Mouse (Mus musculus) NIH3T3 (cell line): ENCODE measurements at regions not wholly inside any gene's neighbourhood (a gene's known extent, or its start where the extent isn't known, plus 50 kb on each side); places are given as distances from the start of the nearest gene placed in this dataset.

ENCODE experiments used
- DNase-seq: peaks from one replicate; pipeline ENCODE4 v3.0.0-alpha.2; 2012; ENCODE audit warnings: low read depth

DNA sequence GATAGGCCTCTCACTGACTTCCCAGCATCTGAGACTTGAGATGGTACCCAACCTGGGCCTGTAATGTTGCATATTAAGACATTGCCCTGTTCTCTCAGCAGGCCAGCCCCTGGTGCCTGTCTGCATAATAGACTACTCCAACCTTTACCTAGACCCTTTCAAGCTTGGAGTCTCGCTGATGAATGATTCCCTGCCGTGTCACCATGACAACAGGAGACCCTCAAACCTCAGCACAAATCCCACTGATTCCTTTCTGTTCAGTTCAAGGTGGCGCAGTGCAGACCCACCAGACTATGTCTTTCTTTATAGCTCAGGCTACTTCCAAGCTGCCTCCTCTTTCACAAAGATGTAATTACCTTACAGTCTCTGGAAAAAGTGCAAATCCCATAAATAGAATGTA, 172.0 kb downstream of the Dcdc2c start:
- DNase-seq, result no peak

DNA sequence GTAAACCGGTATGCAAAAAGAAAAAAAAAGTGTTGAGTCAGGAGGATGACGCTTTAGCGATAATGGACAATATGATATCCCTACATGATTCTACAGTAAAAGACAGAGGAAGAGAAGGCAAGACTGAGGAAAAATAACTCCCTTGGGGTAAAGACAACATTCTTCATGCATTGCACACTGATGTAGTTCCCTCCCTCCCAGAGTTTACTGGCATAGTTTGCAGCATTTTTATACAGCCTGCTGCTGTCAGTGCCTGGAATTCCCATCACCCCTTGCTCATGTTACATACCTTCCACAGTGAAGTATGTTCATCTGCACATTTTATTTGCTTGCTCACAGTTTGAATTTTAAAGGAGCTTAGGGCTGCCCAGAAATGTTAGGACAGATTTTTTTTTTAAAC, 174.2 kb downstream of the Dcdc2c start:
- DNase-seq, result no peak

DNA sequence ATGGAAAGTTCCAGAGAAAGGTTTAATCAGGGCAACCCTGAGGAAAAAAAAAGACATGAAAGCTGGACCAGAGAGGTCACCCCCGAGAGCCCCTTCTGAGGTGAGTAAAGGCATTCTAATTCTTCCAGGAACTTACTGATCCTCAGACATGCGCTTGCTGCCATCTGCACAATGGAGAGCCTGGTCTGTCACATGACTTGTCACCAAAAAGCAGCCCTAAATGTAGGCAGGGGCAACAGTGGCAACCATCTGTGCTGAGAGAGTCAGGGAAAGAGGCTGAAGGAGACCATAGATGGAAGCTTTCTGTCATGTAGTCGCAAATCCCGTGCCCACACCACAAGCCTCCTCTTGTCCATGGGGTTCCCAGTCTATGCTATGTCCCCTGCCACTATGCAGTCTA, 174.8 kb downstream of the Dcdc2c start:
- no peak for DNase-seq

DNA sequence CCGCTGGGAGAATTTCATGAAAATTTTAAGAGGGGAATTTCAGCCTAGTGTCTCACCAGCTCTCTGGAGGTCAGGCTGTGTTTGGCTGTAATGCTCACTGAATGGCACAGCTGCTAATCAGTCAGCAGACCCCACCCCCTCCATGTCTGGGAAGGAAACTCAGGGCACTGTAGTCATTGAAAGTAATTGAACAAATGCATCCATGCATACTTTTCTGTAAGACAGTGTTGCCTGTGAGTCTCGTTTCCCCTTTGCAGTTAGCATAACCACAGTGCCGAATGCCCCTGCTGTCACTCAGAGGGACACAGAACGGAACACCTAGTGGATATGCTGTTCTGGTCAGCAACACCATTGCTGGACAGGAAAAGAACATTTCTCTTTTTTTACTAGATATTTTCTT, 175.4 kb downstream of the Dcdc2c start:
- no peak for DNase-seq

DNA sequence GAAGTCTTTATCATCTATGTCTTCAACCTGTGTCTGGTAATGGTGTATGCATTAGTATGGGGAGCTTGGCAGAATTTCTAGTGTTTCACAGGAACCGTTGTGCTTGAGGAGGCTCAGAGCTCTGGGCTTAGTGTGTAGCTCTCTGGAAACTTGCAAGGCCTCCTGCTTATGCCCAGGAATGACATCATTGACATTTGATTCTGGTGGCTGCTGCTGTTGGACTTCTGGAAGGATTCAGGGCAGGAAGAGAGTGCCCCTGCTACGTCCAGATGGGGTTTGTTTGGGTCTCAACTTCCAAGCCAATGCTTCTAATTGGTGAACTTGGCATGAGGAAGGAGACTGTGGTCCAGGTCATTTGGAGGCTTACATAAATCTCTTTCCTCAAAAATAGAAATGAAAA, 186.9 kb downstream of the Dcdc2c start:
- no peak for DNase-seq

DNA sequence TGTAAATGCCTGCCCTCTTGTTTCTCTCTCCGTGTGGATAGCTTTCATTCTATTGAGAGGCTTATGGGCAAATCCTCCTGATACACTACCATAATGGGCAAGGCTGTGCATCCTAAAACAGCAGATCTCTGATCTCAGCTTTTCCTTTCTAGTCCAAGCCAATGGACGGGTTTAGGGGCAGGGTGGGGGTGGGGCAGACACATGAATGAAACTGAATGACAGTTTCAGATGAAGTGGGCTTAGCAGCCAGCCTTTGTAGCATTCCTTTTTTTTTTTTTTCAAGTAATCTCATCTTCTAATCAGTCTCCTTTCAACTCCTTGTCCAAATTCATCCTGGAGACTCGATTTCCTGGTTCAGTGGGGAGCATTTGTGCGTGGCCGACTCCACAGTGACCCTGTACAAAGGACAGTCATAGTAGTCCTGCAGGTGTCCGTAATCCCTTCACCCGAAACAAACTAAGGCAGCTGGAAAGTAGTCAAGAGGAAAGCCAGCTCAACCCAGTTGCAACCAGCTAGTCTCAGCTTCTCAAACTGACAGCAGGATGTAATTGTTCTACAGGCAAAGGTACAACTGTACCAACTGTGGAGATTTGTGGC, 193.4 kb downstream of the Dcdc2c start:
- no peak for DNase-seq

DNA sequence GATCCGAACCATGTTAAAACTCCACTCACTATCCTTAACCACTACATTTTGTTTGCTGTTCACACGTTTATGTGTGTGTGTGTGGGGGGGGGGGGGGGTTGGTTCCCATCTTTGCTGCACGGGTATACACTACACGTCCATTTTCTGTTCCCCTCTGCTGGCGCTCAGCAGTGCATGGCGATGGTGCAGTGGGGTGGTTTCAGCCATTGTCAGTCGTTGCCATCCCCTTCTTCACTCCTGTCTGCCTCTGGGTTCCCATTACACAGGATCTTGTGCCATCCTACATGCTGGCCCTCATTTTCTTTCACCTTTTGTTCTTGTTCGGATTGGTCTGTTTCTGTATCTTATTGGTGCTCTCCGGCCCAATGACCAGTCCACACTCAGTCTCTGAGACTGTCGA, 194.4 kb downstream of the Dcdc2c start:
- no peak for DNase-seq

DNA sequence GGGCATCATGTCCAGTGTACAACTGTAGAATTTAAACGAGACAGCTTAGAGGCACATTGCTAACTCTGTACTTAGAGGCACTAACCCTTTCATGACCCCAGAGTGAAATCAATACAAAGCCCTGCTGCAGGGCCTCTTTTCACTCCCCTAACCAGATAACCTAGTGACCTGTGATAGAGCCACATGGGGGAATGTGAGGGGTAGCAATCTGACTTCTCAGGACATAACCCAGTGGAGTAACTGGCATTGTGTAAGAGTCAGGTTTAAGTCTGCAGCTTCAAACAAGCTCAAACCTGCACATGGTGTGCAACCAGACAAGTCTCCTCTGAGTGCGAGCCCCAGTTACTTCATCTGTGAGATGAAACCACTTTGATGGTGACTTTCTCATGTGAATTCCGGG, 199.1 kb downstream of the Dcdc2c start:
- DNase-seq, result no peak

DNA sequence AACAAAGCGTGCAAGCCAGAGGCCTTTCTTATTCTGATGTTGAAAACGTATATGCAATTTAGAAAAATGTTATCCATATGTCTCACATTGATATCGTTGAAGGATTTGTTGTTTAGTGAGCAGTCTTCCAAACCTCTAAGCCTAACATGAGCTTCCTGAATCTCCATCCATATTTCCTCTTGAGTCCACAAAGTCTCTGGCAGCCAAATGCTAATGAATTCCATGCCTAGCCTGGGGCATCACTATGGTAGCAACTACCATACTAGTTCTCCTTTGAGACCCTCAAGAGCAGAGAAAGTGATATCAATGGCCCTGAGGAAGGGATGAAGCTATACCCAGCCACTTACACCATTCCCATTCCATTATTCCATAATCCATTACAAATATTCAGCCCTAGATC, 199.6 kb downstream of the Dcdc2c start:
- DNase-seq, result no peak

DNA sequence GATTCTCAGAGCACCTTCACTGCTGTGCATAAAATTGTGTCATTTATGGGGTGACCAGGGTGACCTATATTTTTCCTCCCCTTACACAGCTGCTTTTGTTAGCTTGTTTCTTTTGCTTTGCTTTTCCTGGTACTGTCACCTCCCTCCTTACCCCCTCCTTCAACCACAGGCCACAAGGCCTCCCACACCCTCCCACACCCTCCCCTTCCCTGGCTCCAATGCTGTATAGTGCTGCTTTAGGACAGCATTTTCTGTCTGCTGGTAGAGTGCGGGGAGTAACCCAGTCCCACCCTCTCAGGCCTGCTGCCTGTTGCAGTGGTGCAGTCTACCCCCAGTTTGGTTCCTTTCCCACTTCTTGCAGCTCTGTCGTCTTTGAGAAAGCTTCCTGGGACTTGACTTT, 209.5 kb downstream of the Dcdc2c start:
- DNase-seq, result no peak

DNA sequence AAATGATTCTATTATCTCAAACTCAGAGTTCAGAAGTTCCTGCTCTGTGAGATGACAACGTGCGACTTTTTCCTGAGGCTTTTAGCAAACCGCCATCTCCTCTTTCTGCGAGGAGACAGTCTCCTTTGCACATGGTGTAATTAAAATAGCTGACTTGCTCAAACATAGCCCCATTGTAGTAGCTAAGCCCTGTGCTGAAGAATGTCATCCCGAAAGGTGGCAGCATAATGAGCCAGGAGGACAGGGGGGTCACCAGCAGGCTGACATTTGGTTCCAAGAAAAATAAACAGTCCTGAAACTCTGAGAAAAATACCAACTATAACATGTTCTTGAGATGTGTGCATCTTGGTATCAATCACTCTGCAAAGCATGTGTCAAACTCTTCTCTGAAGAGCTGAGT, 219.6 kb downstream of the Dcdc2c start:
- DNase-seq, result no peak

DNA sequence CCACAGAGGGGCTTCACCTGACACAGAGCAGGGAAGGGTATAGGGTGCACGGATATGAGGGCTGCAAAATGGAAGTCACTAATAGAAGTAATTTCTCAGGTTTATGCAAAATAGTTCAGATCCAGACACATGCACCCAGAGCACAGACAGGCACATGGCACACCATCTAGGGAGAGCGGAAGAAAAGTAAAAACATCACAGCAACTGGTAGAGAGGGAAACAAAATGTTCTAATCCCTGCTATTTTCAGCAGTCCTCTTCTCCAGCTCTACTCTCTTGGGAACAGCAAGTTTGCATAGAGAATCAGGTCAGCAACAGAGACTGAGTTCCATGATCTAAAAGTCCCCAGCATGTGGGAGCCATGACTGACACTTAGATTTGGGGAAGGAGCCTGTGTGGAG, 220.4 kb downstream of the Dcdc2c start:
- DNase-seq, result no peak

DNA sequence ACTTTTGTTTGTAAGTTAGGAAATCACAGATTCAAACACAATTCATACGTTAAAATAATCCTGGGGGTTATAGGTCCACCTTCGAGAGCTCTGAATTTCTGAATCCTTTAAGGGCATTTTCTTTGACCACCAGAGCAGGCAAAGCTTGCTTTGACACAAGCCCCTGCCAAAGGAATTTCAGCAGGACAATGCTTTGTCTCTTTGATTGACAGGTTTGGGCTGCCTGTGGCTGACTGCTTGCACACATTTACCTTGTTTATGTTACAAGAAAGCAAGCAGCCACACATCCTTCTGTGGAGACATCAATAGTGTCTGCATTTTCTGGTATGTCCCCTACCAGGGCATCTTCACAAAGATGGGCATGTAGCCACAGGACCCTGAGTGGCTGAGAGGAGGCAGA, 228.5 kb downstream of the Dcdc2c start:
- DNase-seq, result no peak

DNA sequence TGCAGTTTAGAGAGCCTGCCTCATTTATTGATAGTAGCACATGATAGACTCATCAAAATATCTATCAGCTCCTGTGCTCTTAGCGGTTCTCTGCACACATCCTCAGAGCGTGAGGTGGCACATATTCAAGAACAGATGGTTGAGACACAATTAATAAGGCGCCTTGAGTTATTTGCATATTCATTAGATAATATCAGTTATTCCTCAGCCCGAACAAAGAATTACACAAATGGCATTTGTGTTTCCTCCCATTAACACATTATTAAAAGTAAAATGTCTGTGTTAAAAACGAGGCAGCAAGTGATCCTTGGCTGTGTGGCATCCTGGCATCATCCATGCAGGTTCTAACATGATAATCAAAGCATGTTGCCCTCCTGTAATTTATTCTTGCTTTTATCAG, 243.0 kb downstream of the Dcdc2c start:
- DNase-seq, result no peak

DNA sequence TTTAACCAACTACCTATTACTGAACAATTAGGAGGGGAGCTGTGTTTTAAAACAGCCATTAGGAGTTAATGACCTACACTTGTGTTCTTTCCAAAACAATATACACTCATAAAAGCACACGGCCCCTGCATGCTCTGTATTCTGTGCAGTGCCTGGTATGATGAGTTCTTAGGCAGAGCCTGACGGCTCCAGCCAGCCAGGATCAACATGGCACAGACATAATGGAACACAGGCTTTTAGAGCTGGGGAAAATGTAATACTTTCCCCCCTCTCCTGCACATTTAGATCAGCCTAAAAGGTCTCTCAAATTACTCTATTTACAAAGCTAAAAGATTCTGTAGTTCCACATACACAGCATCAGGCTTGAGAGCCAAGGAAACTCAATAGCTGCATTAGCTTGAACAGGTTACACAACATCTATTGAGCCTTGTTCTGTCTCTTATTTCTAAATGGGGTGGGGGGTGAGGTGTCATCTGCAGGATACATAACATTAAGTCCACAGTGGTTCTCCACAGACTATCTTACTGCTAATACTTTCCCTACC, 250.1 kb downstream of the Dcdc2c start:
- no peak for DNase-seq

DNA sequence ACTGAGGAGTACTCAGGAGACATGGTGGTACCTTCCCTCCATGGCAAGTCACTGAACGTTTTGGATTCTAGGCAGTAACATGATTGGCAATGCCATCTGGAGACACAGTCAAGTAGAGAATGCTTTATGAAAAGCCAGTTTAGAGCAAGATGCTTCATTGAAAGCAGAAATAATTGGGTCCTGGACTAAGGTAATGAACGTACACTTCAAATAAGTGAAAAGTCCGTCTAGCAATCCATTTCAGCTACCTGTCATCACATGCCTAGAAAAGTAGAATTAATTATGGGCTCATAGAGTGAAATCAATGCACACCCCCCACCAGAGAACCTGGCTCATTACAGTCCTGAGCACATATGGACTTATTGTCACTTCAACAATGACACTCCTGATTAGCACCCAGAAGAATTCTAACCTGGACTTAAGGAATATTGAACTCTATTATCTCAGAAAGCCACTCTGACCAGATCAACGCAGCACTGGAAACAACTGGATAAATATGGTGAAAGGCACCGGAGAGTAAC, 263.8 kb downstream of the Dcdc2c start:
- no peak for DNase-seq

DNA sequence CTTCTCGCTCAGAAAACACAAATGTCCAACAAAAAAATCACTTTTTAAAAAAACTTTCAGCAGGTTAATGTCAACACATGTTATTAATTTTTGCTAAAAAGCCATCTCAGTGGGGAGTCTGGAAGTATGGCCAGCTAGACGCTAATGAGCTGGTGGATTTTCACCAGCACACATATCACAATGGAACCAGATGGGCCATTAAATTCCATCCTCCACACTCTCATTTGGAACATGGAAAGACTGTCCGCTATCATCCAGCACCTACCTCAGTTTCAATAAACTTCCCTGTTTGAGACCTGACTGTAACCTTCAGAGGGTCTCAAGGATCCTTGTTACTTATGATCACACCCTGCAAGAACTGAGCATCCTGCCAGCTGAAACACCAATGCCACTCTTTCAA, 296.7 kb downstream of the Dcdc2c start:
- no peak for DNase-seq

DNA sequence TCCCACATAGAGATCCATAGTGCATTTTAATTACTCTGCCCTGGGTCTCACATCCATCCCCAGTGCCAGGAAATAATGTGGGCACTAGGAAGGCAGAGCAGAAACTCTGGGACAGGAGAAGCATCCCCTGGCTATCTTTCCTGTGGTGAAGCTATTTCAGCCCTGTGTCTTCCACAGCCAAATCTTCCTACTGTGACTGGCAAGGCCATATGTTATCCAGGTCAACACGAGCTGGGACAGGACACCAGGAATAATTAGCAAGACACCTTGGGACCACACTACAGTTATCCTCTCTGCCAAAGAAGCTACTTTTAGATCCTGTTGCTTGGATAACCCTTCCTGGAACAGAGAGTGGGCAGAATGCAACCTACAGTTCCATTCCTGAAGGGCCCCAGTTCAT, 301.7 kb downstream of the Dcdc2c start:
- no peak for DNase-seq

DNA sequence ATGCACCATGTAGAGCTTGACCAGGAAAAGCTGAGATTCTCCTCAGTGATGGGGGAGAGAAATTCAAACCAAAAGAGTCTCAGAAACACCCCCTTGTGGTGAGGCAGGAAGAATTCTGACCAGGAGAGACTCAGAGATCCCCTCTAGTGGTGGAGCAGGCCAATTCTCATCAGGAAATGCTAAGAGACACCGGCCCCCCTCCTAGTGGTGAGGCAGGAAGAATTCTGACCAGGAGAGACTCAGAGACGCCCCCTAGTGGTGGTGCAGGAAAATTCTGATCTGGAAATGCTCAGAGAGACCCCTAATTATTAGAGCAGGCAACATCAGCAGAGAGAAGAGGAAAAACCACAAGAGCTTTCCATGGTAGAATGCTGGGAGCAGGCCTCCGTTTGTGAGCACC, 303.4 kb downstream of the Dcdc2c start:
- DNase-seq, result peak; percentile 6

DNA sequence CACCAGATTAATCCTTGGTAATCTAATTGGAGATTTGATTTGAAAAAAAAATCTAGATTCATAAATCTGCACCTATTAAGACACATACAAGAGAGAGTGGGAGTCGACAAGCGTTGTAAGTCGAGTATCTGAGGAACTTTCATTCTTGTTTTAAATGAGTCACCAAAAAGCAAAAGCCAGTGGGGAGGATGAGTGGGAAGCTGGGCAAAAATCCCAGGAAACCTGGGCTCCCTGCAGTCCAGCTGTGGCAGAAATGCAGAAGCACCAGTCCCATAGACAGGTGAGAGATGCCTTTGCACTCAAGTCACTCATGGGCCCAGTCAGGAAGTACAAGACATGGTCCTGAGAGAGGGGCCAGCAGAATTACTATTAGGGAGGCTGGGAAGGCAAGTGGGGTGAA, 303.9 kb downstream of the Dcdc2c start:
- no peak for DNase-seq

DNA sequence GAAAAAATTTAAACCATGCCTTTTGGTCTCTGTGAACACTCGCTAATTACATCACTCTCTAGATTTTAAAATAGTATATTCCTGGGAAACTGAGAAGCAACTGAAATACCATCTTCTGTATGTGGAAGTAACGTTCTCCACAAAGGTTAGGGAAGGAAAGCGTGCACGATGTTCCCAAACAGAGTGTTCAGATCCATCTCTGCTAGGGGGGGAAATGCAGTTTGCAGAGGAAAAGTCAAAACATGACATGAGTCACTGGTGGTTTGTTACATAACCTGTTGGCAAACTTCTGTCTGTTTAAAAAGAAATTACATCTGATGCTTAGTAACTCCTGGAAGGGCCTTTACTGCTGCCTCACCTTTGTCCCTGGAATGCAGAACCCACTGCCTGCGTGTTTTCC, 314.2 kb downstream of the Dcdc2c start:
- no peak for DNase-seq

DNA sequence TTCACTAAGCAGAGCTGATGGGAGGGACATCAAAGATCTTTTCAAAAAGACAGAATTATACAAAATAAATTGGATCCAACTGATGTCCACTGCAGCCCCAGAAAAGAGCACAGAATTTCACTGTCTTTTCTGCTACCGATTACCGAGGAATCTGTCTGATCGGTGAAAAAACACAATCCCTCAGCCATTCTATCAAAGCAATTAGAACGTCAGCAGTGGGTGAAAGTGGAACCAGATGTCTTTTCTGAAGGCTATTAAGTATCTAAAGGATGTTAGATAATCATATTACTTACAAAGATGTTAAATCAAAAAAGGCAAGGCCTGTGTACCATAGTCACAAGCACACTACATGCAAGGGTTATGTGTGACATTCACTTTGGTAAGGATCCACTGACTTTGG, 315.2 kb downstream of the Dcdc2c start:
- no peak for DNase-seq

DNA sequence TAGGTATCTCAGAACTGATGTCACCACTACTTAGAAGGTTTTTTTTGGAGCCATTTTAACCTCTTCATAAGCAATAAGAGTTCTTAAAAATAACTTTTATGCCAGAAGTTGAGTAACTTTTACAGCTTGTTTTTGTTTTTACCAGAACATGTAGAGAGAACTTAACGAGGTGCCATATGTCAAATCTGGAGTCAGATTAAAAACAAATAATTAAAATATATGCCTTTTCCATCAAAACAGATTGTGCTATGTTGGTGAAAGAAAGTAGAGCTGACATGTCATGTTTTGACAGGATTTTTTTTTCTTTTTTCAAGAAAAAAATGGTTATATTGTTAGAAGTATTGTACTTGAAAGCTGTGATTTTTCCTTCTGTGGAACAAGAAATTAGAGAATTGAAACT, 349.4 kb downstream of the Dcdc2c start:
- DNase-seq, result no peak

DNA sequence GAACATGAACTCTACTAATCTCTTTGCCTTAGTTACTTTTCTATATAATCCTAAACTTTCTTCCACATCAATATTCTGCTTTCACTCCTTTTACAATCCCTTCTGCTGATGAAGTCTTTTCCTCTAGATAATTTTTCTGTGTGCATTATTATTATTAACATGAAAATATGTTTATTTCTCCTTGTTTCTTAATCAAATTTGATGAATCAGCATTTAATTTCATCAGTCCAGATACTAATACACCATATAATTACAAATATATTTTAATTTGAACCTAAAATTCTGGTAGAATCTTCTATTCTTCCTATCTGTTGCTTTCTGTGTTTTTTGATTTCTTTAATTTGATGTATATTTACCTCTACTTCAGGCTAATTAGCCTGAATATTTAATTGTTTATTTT, 365.5 kb downstream of the Dcdc2c start:
- no peak for DNase-seq

DNA sequence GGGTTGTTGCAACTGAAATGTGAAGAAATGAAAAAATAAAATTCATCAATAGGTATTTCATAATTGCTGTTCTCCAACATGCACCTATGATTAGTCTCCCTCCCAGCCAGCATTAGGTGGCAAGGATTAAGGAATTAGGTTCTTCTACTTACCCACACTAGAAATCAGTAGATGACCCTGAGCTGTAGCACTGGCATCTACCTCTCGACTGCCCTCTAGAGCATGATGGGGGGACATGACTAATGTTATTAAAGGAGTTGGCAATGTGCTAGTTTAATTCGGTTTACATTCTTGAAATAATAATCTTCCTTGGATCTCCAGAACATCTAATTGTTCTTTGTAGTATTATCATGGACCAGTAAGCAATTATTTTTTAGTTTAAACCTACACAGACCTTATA, 370.9 kb downstream of the Dcdc2c start:
- DNase-seq, result no peak
